Mouse (Mus musculus) CH12.LX (cell line): ENCODE measurements around the gene Rnf169. TPM values are rescaled to one million over a fixed set of nuclear protein-coding genes. Genes with fewer than 3 reads are reported as not detected.

Source experiments
- DNase-seq: peaks from one replicate; pipeline ENCODE4 v3.0.0-alpha.2; 2013; ENCODE audit errors: extremely low read depth
- H3K27ac ChIP-seq: 2 replicates; pipeline ENCODE4 v1.5.1; 2012; ENCODE audit warnings: low read depth, mild to moderate bottlenecking, control low read depth, moderate library complexity; ENCODE audit not compliant: insufficient read depth
- H3K27me3 ChIP-seq: replicated peaks from 2 replicates; pipeline ENCODE3; 2012; ENCODE audit warnings: inconsistent platforms
- H3K36me3 ChIP-seq, 2 experiments: replicated peaks in 1 of 2; 2 replicates each; pipeline versions ENCODE3 to v1.6.1; 2012; ENCODE audit warnings: inconsistent platforms in 1 of 2, low read length in 1 of 2, mild to moderate bottlenecking in 1 of 2, mixed read lengths in 1 of 2, moderate library complexity in 1 of 2; ENCODE audit not compliant: control insufficient read depth in 1 of 2, insufficient read depth in 1 of 2
- H3K4me1 ChIP-seq, 2 experiments: 2 replicates each; pipeline ENCODE4 v1.6.1; 2012; ENCODE audit warnings: inconsistent platforms in 1 of 2, moderate library complexity in 1 of 2; ENCODE audit not compliant: insufficient read depth in 2 of 2, control insufficient read depth in 1 of 2
- H3K4me2 ChIP-seq: 2 replicates; pipeline ENCODE4 v1.6.1; 2012; ENCODE audit warnings: low read depth, mild to moderate bottlenecking, control low read depth; ENCODE audit not compliant: poor library complexity, insufficient read depth, severe bottlenecking
- H3K4me3 ChIP-seq, 3 experiments: fragments of 150-350 bp in 1 of 3; sonication (generic) in 1 of 3; replicated peaks in 1 of 3; 2 replicates each; pipeline versions ENCODE3 to v1.5.1; 2011 to 2012; ENCODE audit warnings: low read depth in 2 of 3, low read length in 2 of 3, mild to moderate bottlenecking in 2 of 3, moderate library complexity in 2 of 3, control low read depth in 1 of 3, improper control_type of control experiment in 1 of 3, inconsistent platforms in 1 of 3, mixed read lengths in 1 of 3; ENCODE audit not compliant: poor library complexity in 1 of 3
- H3K79me2 ChIP-seq: replicated peaks from 2 replicates; pipeline ENCODE4 v1.6.1; 2012; ENCODE audit warnings: mild to moderate bottlenecking, moderate library complexity; ENCODE audit not compliant: control insufficient read depth, poor library complexity, insufficient read depth, severe bottlenecking; ENCODE audit errors: extremely low read depth
- H3K9ac ChIP-seq: 2 replicates; pipeline ENCODE4 v1.6.1; 2012; ENCODE audit warnings: low read depth, mild to moderate bottlenecking, control low read depth, moderate library complexity; ENCODE audit not compliant: insufficient read depth
- H3K9me3 ChIP-seq: replicated peaks from 2 replicates; pipeline ENCODE3; 2012; ENCODE audit warnings: low read length, inconsistent platforms, mixed read lengths
- CHD2 ChIP-seq: IDR thresholded peaks from 2 replicates; pipeline ENCODE4 v1.6.1; 2011; ENCODE audit warnings: low read length, improper control_type of control experiment
- CTCF ChIP-seq, 2 experiments: IDR thresholded peaks in 1 of 2; conservative IDR thresholded peaks in 1 of 2; 2 replicates each; pipeline ENCODE4 v1.5.1; 2011 to 2012; ENCODE audit warnings: low read depth in 2 of 2, low read length in 2 of 2, improper control_type of control experiment in 1 of 2, inconsistent platforms in 1 of 2, mild to moderate bottlenecking in 1 of 2, moderate library complexity in 1 of 2
- ELF1 ChIP-seq: IDR thresholded peaks from 2 replicates; pipeline ENCODE4 v1.6.1; 2014; ENCODE audit warnings: low read depth, mild to moderate bottlenecking, inconsistent platforms, low read length, improper control_type of control experiment
- EP300 ChIP-seq: IDR thresholded peaks from 2 replicates; pipeline ENCODE4 v1.6.1; 2011; ENCODE audit warnings: low read length, improper control_type of control experiment
- ETS1 ChIP-seq: conservative IDR thresholded peaks from 2 replicates; pipeline ENCODE4 v1.6.1; 2012; ENCODE audit warnings: low read depth, mild to moderate bottlenecking, inconsistent platforms, low read length, improper control_type of control experiment, moderate library complexity
- IRF4 ChIP-seq: IDR thresholded peaks from 2 replicates; pipeline ENCODE4 v1.6.1; 2014; ENCODE audit warnings: low read depth, mild to moderate bottlenecking, inconsistent platforms, low read length, improper control_type of control experiment
- JUN ChIP-seq: IDR thresholded peaks from 2 replicates; pipeline ENCODE4 v1.6.1; 2011; ENCODE audit warnings: low read depth, mild to moderate bottlenecking, low read length, improper control_type of control experiment, moderate library complexity; ENCODE audit not compliant: insufficient read depth
- MAZ ChIP-seq: IDR thresholded peaks from 2 replicates; pipeline ENCODE4 v1.6.1; 2012; ENCODE audit warnings: low read depth, mild to moderate bottlenecking, inconsistent platforms, low read length, improper control_type of control experiment, moderate library complexity
- MXI1 ChIP-seq: IDR thresholded peaks from 2 replicates; pipeline ENCODE4 v1.6.1; 2011; ENCODE audit warnings: mild to moderate bottlenecking, low read depth, low read length, improper control_type of control experiment
- NELFE ChIP-seq: IDR thresholded peaks from 2 replicates; pipeline ENCODE4 v1.6.1; 2011; ENCODE audit warnings: low read depth, low read length, improper control_type of control experiment
- NRF1 ChIP-seq: IDR thresholded peaks from 2 replicates; pipeline ENCODE4 v1.6.1; 2014; ENCODE audit warnings: low read depth, mild to moderate bottlenecking, inconsistent platforms, low read length, improper control_type of control experiment, moderate library complexity
- PAX5 ChIP-seq: IDR thresholded peaks from 2 replicates; pipeline ENCODE4 v1.6.1; 2012; ENCODE audit warnings: low read length, inconsistent platforms, mixed read lengths
- RCOR1 ChIP-seq: conservative IDR thresholded peaks from 2 replicates; pipeline ENCODE4 v1.6.1; 2012; ENCODE audit warnings: low read depth, mild to moderate bottlenecking, inconsistent platforms, low read length, improper control_type of control experiment
- SIN3A ChIP-seq: IDR thresholded peaks from 2 replicates; pipeline ENCODE4 v1.6.1; 2012; ENCODE audit warnings: low read length, improper control_type of control experiment, inconsistent platforms
- TCF12 ChIP-seq: IDR thresholded peaks from 2 replicates; pipeline ENCODE4 v1.6.1; 2014; ENCODE audit warnings: low read depth, mild to moderate bottlenecking, inconsistent platforms, low read length, improper control_type of control experiment
- UBTF ChIP-seq: IDR thresholded peaks from 2 replicates; pipeline ENCODE4 v1.6.1; 2012; ENCODE audit warnings: low read depth, mild to moderate bottlenecking, inconsistent platforms, low read length, improper control_type of control experiment, moderate library complexity
- USF1 ChIP-seq: IDR thresholded peaks from 2 replicates; pipeline ENCODE4 v1.6.1; 2014; ENCODE audit warnings: low read depth, mild to moderate bottlenecking, inconsistent platforms, low read length, improper control_type of control experiment
- ZMIZ1 ChIP-seq: IDR thresholded peaks from 2 replicates; pipeline ENCODE4 v1.6.1; 2012; ENCODE audit warnings: low read depth, mild to moderate bottlenecking, inconsistent platforms, low read length, improper control_type of control experiment
- ZNF384 ChIP-seq: IDR thresholded peaks from 2 replicates; pipeline ENCODE4 v1.6.1; 2012; ENCODE audit warnings: low read depth, low read length, improper control_type of control experiment, inconsistent platforms
- dilution Hi-C: fragments of 300-500 bp; cut with MboI; formaldehyde crosslinking; loops from 2 replicates; pipeline ENCODE4 v1.14.3; 2020; ENCODE audit warnings: low sequenced_read_pairs; ENCODE audit not compliant: extremely low pct_unique_long_range_greater_than_20kb, extremely low pct_ligation_motif_present
- in situ Hi-C: fragments of 300-500 bp; cut with MboI; formaldehyde crosslinking; loops from 3 replicates; pipeline ENCODE4 v1.14.3; 2019; ENCODE audit warnings: low sequenced_read_pairs, low pct_ligation_motif_present, low pct_unique_long_range_greater_than_20kb, mixed read lengths
- polyA plus RNA-seq: library from polyadenylated mRNA; unstranded; fragments of >175 nt; gene quantifications from 2 replicates; pipeline ENCODE4 v1.2.1, GENCODE M21; 2012; ENCODE audit warnings: low read depth; ENCODE audit not compliant: insufficient read length
- total RNA-seq, 2 experiments: library from RNA; depleted of rRNA; stranded (reverse); fragments of 300-350 nt in 1 of 2; fragments of >200 nt in 1 of 2; gene quantifications; 2 replicates each; pipeline ENCODE4 v1.2.3; 2012 to 2014

Gene Rnf169
- total and polyA plus RNA-seq, 3 experiments = 3.7 to 11.4 (median 5.2) TPM

GRCm38 (mm10) chr7:99995186-99995585 is 14.9 kb upstream of the Rnf169 start:
- Histone ChIP-seq H3K4me2 (no peak overlapping the region), H3K4me3 (no peak overlapping the region), H3K27ac (no peak overlapping the region), H3K4me1 (peaks cover 0 to 4% of the 10 kb centered on the region in 2 experiments; a peak in 1 of 4 replicates), H3K79me2 (no peaks in the 10 kb centered on the region), H3K9me3 (no peaks in the 10 kb centered on the region), H3K9ac (no peak overlapping the region), H3K27me3 (no peaks in the 10 kb centered on the region), H3K36me3 (no peaks in the 10 kb centered on the region)
- no peak for DNase-seq
- TF ChIP-seq ELF1 (no peak), NRF1 (no peak), SIN3A (no peak), CTCF (conservative IDR thresholded peaks at IDR 0.05 in 1 of 2, IDR thresholded peaks at IDR 0.05 in 1 of 2; ENCODE audit: low read depth in 2 of 2, low read length in 2 of 2) (no peak)
- in situ Hi-C loops (no loop called here), dilution Hi-C loops (no loop called here)

GRCm38 (mm10) chr7:99993159-99993558 is 12.9 kb upstream of the Rnf169 start:
- H3K4me2 ChIP-seq = no peak overlapping the region
- in situ Hi-C loops (no loop called here), dilution Hi-C loops (no loop called here)
- DNase-seq = no peak
- TF ChIP-seq ZMIZ1 (no peak), ETS1 (no peak), SIN3A (no peak), EP300 (no peak)
- TF ChIP-seq, all 38 proteins: peak for 0
- Histone ChIP-seq H3K4me3 (peak overlapping the region in 1 of 3 experiments; percentile 37), H3K4me1 (peaks cover 0 to 6% of the 10 kb centered on the region in 2 experiments; a peak in 1 of 4 replicates), H3K27ac (no peak overlapping the region), H3K9me3 (no peaks in the 10 kb centered on the region), H3K79me2 (no peaks in the 10 kb centered on the region), H3K36me3 (no peaks in the 10 kb centered on the region), H3K27me3 (no peaks in the 10 kb centered on the region), H3K9ac (no peak overlapping the region)

- Histone ChIP-seq H3K4me2 (no peak overlapping the region), H3K9me3 (no peaks in the 10 kb centered on the region), H3K4me1 (peaks cover 0 to 6% of the 10 kb centered on the region in 2 experiments; a peak in 1 of 4 replicates), H3K36me3 (no peaks in the 10 kb centered on the region), H3K27ac (no peak overlapping the region), H3K79me2 (no peaks in the 10 kb centered on the region), H3K9ac (no peak overlapping the region), H3K27me3 (no peaks in the 10 kb centered on the region), H3K4me3 (no peak overlapping the region)
- no peak for TF ChIP-seq NELFE
- TF ChIP-seq TCF12 = no peak
- TF ChIP-seq ELF1 = no peak
- no peak for TF ChIP-seq USF1
- no peak for TF ChIP-seq CTCF (conservative IDR thresholded peaks at IDR 0.05 in 1 of 2, IDR thresholded peaks at IDR 0.05 in 1 of 2; ENCODE audit: low read depth in 2 of 2, low read length in 2 of 2)
- no peak for TF ChIP-seq MXI1
- TF ChIP-seq IRF4 = no peak
- no peak for TF ChIP-seq JUN
- no peak for TF ChIP-seq RCOR1
- TF ChIP-seq UBTF = no peak
- TF ChIP-seq MAZ = no peak
- TF ChIP-seq CHD2 = no peak
- no peak for TF ChIP-seq ZNF384
- no peak for TF ChIP-seq NRF1
- no peak for TF ChIP-seq PAX5
- dilution Hi-C loops = no loop called here
- in situ Hi-C loops = no loop called here
- DNase-seq = no peak
Observed at GRCm38 (mm10) chr7:99990990-99991707, 10.9 kb upstream of the Rnf169 start.
